Mouse (Mus musculus) kidney, adult 2 months (tissue): ENCODE measurements around the gene Pnp. TPM values are rescaled to one million over a fixed set of nuclear protein-coding genes. Genes with fewer than 3 reads are reported as not detected.

Experiments used
- DNase-seq: peaks from one replicate; pipeline ENCODE4 v3.0.0; 2021
- H3K27ac ChIP-seq: fragments of 200-500 bp; 2 replicates; pipeline ENCODE4 v1.5.1; 2012; ENCODE audit warnings: low read depth, low read length, control low read depth, inconsistent platforms; ENCODE audit not compliant: insufficient read depth
- H3K27me3 ChIP-seq: fragments of 200-500 bp; replicated peaks from 2 replicates; pipeline ENCODE4 v1.6.1; 2012; ENCODE audit warnings: mild to moderate bottlenecking, moderate library complexity, low read length, inconsistent platforms; ENCODE audit not compliant: control insufficient read depth, insufficient read depth
- H3K36me3 ChIP-seq: fragments of 200-500 bp; 2 replicates; pipeline ENCODE4 v1.6.1; 2012; ENCODE audit warnings: mild to moderate bottlenecking, moderate library complexity, low read length, inconsistent platforms; ENCODE audit not compliant: control insufficient read depth, insufficient read depth
- H3K4me1 ChIP-seq: fragments of 200-500 bp; 2 replicates; pipeline ENCODE4 v1.6.1; 2011; ENCODE audit warnings: low read length; ENCODE audit not compliant: control insufficient read depth, insufficient read depth
- H3K4me3 ChIP-seq: fragments of 200-500 bp; 2 replicates; pipeline ENCODE4 v1.5.1; 2011; ENCODE audit warnings: mild to moderate bottlenecking, low read depth, low read length, control low read depth; ENCODE audit not compliant: insufficient read depth
- CTCF ChIP-seq: fragments of 200-500 bp; conservative IDR thresholded peaks from 2 replicates; pipeline ENCODE4 v1.5.1; 2011; ENCODE audit warnings: low read depth, mild to moderate bottlenecking, control low read depth, low read length, moderate library complexity, mixed read lengths; ENCODE audit not compliant: insufficient read depth, insufficient read length
- POLR2A ChIP-seq: fragments of 200-500 bp; IDR thresholded peaks from one replicate; pipeline ENCODE4 v1.6.1; 2011; ENCODE audit warnings: low read depth, low read length, control low read depth
- WGBS: fragments of 180-500 bp; shearing (Covaris S2); methylation state at CpG from one replicate; pipeline ENCODE4 v1.1.7; 2018; 5-methylcytosine and 5-hydroxymethylcytosine counted together
- polyA plus RNA-seq: library from polyadenylated mRNA; depleted of rRNA; stranded (reverse); fragments of >200 nt; gene quantifications from 2 replicates; pipeline ENCODE4 v1.2.3, GENCODE M21; 2012

Gene Pnp
- polyA plus RNA-seq, 1 experiment = 91.3 TPM

- TF ChIP-seq POLR2A (no peak), CTCF (no peak)
- peaks cover 8% of the 10 kb centered on the region for H3K4me1 ChIP-seq
- peak; percentile 57 for DNase-seq
- no peaks in the 10 kb centered on the region for H3K27me3 ChIP-seq
- H3K27ac ChIP-seq = peak overlapping the region; percentile 49; the same call in 1 of the 2 replicates
- no peak overlapping the region for H3K4me3 ChIP-seq
- H3K36me3 ChIP-seq = no peaks in the 10 kb centered on the region
These were observed 48.7 kb downstream of the Pnp start for GRCm38 (mm10) chr14:50979631-50980030.

GRCm38 (mm10) chr14:50981207-50981606 lies 50.3 kb downstream of the Pnp start:
- no peak for DNase-seq
- Histone ChIP-seq H3K4me1 (peaks cover 8% of the 10 kb centered on the region), H3K27ac (0 out of 2 replicates have a peak overlapping the region, but pooled peaks have one; percentile 59), H3K4me3 (no peak overlapping the region), H3K27me3 (no peaks in the 10 kb centered on the region), H3K36me3 (no peaks in the 10 kb centered on the region)
- TF ChIP-seq CTCF (no peak), POLR2A (no peak)
- WGBS = 12% methylated on average over 2 of the region's 2 CpGs

- Histone ChIP-seq H3K36me3 (no peaks in the 10 kb centered on the region), H3K27me3 (no peaks in the 10 kb centered on the region), H3K4me1 (peaks cover 4% of the 10 kb centered on the region), H3K4me3 (no peak overlapping the region), H3K27ac (no peak overlapping the region)
- DNase-seq = no peak
- 64% methylated on average over 5 of the region's 5 CpGs for WGBS
- TF ChIP-seq CTCF (no peak), POLR2A (no peak)
These were observed 51.0 kb downstream of the Pnp start for GRCm38 (mm10) chr14:50981837-50982236.

- WGBS = 66% methylated on average over 2 of the region's 2 CpGs
- H3K27me3 ChIP-seq = no peaks in the 10 kb centered on the region
- DNase-seq = peak; percentile 75
- H3K4me1 ChIP-seq = peaks cover 13% of the 10 kb centered on the region
- no peaks in the 10 kb centered on the region for H3K36me3 ChIP-seq
- no peak for TF ChIP-seq POLR2A
- no peak for TF ChIP-seq CTCF
- H3K4me3 ChIP-seq = no peak overlapping the region
- H3K27ac ChIP-seq = peak overlapping the region; percentile 77; the same call in 1 of the 2 replicates
These were observed 56.8 kb downstream of the Pnp start for GRCm38 (mm10) chr14:50987668-50988067.

- H3K36me3 ChIP-seq = no peaks in the 10 kb centered on the region
- peak; percentile 89 for DNase-seq
- TF ChIP-seq CTCF = no peak
- no peak for TF ChIP-seq POLR2A
- H3K27ac ChIP-seq = no peak overlapping the region
- H3K4me3 ChIP-seq = no peak overlapping the region
- 39% methylated on average over 3 of the region's 3 CpGs for WGBS
- no peaks in the 10 kb centered on the region for H3K27me3 ChIP-seq
- peaks cover 16% of the 10 kb centered on the region for H3K4me1 ChIP-seq
These were observed 60.2 kb downstream of the Pnp start for GRCm38 (mm10) chr14:50991037-50991436.

- WGBS = 52% methylated on average over 3 of the region's 3 CpGs
- Histone ChIP-seq H3K27me3 (no peaks in the 10 kb centered on the region), H3K4me3 (no peak overlapping the region), H3K27ac (no peak overlapping the region), H3K36me3 (no peaks in the 10 kb centered on the region), H3K4me1 (peaks cover 16% of the 10 kb centered on the region)
- DNase-seq = no peak
- TF ChIP-seq CTCF (no peak), POLR2A (no peak)
These were observed 66.2 kb downstream of the Pnp start for GRCm38 (mm10) chr14:50997088-50997487.

GRCm38 (mm10) chr14:50997999-50998666 lies 67.3 kb downstream of the Pnp start:
- no peaks in the 10 kb centered on the region for H3K36me3 ChIP-seq
- peaks cover 16% of the 10 kb centered on the region for H3K4me1 ChIP-seq
- peak overlapping the region; percentile 31; the same call in 1 of the 2 replicates for H3K27ac ChIP-seq
- TF ChIP-seq CTCF (no peak), POLR2A (no peak)
- no peak overlapping the region for H3K4me3 ChIP-seq
- WGBS = 60% methylated on average over 2 of the region's 2 CpGs
- peak; percentile 86 for DNase-seq
- H3K27me3 ChIP-seq = no peaks in the 10 kb centered on the region
